Mouse (Mus musculus): Measurements from ENCODE around the gene S100a8. TPM values are rescaled to one million over a fixed set of nuclear protein-coding genes. Genes with fewer than 3 reads are reported as not detected.

The S100a8 gene
- polyA plus RNA-seq, 1 experiment from 2014 or later: 58.1 TPM

DNA sequence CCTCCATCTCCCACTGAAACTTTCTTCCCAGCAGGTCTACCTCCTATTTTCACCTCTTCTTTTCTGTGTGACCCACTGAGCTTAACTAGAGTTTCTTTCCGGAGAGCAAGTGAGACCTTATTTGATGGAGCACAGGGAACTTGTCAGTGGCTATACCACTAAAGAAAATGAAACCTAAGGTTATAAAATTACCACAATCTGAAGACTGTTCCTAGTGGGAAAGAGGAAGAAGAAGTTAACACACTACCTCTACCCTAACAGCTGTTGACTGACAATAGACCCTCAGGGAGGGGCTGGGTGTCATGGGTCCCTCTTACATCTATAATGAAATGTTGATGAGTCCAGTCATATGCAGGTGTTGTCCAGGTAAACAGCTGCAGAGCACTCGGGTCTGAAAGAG is 36.8 kb upstream of the S100a8 start:
- ATAC-seq (ENCODE audit: low read depth) (no peak), DNase-seq (ENCODE audit: low spot score) (no peak)
- H3K9me3 ChIP-seq (ENCODE audit: control insufficient read depth, low read length): no peaks in the 10 kb centered on the region
- no peak overlapping the region for H3K4me3 ChIP-seq (ENCODE audit: low read depth, low read length)
- no peaks in the 10 kb centered on the region for H3K27me3 ChIP-seq (replicated peaks; ENCODE audit: control insufficient read depth, insufficient read depth, low read length)
- H3K4me2 ChIP-seq (ENCODE audit: low read depth, low read length): no peak overlapping the region
- H3K9ac ChIP-seq (ENCODE audit: low read depth, low read length): no peak overlapping the region
- 75% methylated on average over 2 of the region's 2 CpGs for WGBS
- H3K27ac ChIP-seq (replicated peaks; ENCODE audit: low read depth, low read length): no peak overlapping the region
- no peaks in the 10 kb centered on the region for H3K36me3 ChIP-seq (ENCODE audit: control insufficient read depth, insufficient read depth, low read length)
- H3K4me1 ChIP-seq (ENCODE audit: control insufficient read depth, insufficient read depth, low read length): no peaks in the 10 kb centered on the region

DNA sequence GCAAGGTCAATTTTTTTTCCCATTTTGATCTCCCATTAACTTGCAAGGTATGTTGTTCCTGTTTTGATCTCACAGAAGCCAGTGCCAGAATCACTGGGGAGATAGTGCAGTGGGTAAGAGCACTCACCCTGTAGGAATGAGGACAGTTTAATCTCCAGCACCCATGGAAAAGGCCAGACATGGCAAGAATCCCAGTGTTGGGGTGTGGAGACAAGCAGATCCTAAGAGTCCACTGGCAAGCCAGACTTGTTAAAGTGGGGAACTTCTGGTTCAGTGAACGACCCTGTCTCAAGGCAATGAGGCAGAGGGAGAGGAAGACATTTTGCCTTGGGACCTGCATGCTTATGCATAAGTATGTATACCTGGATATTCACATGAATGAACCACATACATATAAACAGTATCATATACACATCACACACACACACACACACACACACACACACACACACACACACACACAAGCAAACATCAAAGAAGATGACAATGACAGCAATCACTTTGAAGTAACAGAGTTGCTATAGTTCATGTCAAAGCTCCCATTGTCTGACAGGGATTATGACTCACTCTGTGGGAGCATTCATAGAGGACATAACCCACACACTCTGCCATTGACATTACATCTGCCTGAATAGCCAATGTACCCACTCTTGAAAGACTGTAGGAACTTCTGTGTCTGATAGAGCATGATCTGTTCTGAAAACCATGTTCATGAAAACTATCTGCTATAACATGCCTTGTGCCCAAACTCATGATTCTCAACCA is 30.1 kb upstream of the S100a8 start:
- H3K4me2 ChIP-seq (ENCODE audit: low read depth, low read length): no peak overlapping the region
- H3K4me3 ChIP-seq (ENCODE audit: low read depth, low read length): no peak overlapping the region
- DNase-seq (ENCODE audit: low spot score) (no peak), ATAC-seq (ENCODE audit: low read depth) (no peak)
- no peaks in the 10 kb centered on the region for H3K9me3 ChIP-seq (ENCODE audit: control insufficient read depth, low read length)
- WGBS: 67% methylated on average over 1 of the region's 1 CpGs
- no peak overlapping the region for H3K9ac ChIP-seq (ENCODE audit: low read depth, low read length)
- H3K4me1 ChIP-seq (ENCODE audit: control insufficient read depth, insufficient read depth, low read length): no peaks in the 10 kb centered on the region
- no peaks in the 10 kb centered on the region for H3K27me3 ChIP-seq (replicated peaks; ENCODE audit: control insufficient read depth, insufficient read depth, low read length)
- H3K27ac ChIP-seq (replicated peaks; ENCODE audit: low read depth, low read length): no peak overlapping the region
- no peaks in the 10 kb centered on the region for H3K36me3 ChIP-seq (ENCODE audit: control insufficient read depth, insufficient read depth, low read length)

DNA sequence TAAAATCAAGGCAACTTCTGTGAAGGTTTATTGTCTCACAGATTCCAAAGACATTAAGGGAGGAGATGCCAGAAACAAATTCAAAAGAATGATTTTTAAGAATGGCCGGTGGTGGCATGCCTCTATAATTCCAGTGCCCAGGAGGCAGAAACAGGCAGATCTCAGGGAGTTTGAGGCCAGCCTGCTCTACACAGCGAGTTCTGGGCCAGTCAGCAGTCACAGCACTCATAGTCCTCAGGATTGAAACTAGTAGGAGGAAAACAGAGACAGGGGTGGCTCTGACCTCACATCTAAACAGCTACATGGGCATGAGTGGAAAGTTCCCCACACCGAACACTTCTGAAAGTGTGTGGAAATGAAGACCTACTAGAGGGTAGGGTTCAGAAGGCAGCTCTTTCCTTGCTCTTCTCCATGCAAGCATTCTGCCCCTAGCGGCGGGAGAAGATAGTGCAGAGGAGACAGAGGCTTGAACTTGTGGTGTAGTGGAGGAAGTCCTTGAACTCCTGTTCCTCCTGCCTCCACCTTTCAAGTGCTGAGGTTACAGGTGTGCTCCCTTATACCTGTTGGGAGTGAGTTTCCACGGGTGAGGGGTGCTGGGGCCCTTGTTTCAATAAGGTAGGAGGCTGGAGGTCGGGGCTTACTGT is 29.1 kb upstream of the S100a8 start:
- no peak overlapping the region for H3K4me3 ChIP-seq (ENCODE audit: low read depth, low read length)
- H3K4me1 ChIP-seq (ENCODE audit: control insufficient read depth, insufficient read depth, low read length): no peaks in the 10 kb centered on the region
- H3K9me3 ChIP-seq (ENCODE audit: control insufficient read depth, low read length): no peaks in the 10 kb centered on the region
- no peak overlapping the region for H3K4me2 ChIP-seq (ENCODE audit: low read depth, low read length)
- WGBS: 50% methylated on average over 7 of the region's 7 CpGs
- DNase-seq (ENCODE audit: low spot score) (no peak), ATAC-seq (ENCODE audit: low read depth) (no peak)
- no peak overlapping the region for H3K9ac ChIP-seq (ENCODE audit: low read depth, low read length)
- no peaks in the 10 kb centered on the region for H3K36me3 ChIP-seq (ENCODE audit: control insufficient read depth, insufficient read depth, low read length)
- H3K27me3 ChIP-seq (replicated peaks; ENCODE audit: control insufficient read depth, insufficient read depth, low read length): no peaks in the 10 kb centered on the region
- H3K27ac ChIP-seq (replicated peaks; ENCODE audit: low read depth, low read length): no peak overlapping the region

DNA sequence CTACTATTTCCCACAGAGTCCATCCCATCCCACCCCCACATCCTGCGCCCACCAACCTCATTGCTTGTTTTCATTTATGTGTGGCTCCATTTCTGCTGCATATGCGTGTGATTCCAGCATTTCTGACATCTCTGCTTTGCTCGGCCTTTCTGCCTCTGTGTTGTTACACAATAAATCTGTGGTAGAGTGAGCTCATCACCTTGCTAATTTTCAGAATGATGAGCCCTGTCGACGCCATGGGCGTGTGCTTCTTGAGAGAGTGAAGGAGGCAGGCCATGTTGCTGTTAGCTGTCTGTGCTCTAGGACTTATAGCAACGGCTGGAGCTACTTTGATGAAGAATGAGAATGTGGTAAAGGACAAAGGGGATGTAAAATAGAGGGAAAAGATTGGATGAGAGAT is 27.8 kb upstream of the S100a8 start:
- WGBS: 76% methylated on average over 7 of the region's 7 CpGs
- ATAC-seq (ENCODE audit: low read depth): no peak

DNA sequence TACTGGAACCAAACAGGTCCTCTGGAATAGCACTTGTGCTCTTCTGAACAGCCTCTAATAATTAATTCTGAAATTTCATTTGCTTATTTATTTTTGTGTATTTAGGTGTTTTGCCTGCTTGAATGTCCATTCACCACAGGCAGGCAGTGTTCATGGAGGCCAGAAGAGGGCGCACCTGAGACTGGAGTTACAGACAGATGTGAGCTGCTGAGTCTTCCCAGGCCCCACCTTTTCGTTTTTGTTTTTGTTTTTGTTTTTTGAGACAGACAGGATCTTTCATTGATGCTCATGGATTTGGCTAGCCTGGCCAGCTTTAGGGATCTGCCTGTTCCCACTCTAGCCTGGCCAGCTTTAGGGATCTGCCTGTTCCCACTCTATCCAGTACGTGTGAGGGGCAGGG is 24.6 kb upstream of the S100a8 start:
- H3K9me3 ChIP-seq (ENCODE audit: control insufficient read depth, low read length): no peaks in the 10 kb centered on the region
- no peak overlapping the region for H3K27ac ChIP-seq (replicated peaks; ENCODE audit: low read depth, low read length)
- ATAC-seq (ENCODE audit: low read depth) (no peak), DNase-seq (ENCODE audit: low spot score) (no peak)
- H3K4me2 ChIP-seq (ENCODE audit: low read depth, low read length): no peak overlapping the region
- H3K27me3 ChIP-seq (replicated peaks; ENCODE audit: control insufficient read depth, insufficient read depth, low read length): no peaks in the 10 kb centered on the region
- H3K36me3 ChIP-seq (ENCODE audit: control insufficient read depth, insufficient read depth, low read length): no peaks in the 10 kb centered on the region
- no peaks in the 10 kb centered on the region for H3K4me1 ChIP-seq (ENCODE audit: control insufficient read depth, insufficient read depth, low read length)
- no peak overlapping the region for H3K4me3 ChIP-seq (ENCODE audit: low read depth, low read length)
- WGBS: 46% methylated on average over 3 of the region's 3 CpGs
- no peak overlapping the region for H3K9ac ChIP-seq (ENCODE audit: low read depth, low read length)

More for the DNA sequence above, 27.8 kb upstream of the S100a8 start:
- Histone ChIP-seq H3K27ac (replicated peaks; ENCODE audit: low read depth, low read length) (no peak overlapping the region), H3K9me3 (ENCODE audit: control insufficient read depth, low read length) (no peaks in the 10 kb centered on the region), H3K4me2 (ENCODE audit: low read depth, low read length) (no peak overlapping the region), H3K4me3 (ENCODE audit: low read depth, low read length) (no peak overlapping the region), H3K27me3 (replicated peaks; ENCODE audit: control insufficient read depth, insufficient read depth, low read length) (no peaks in the 10 kb centered on the region), H3K36me3 (ENCODE audit: control insufficient read depth, insufficient read depth, low read length) (no peaks in the 10 kb centered on the region), H3K9ac (ENCODE audit: low read depth, low read length) (no peak overlapping the region), H3K4me1 (ENCODE audit: control insufficient read depth, insufficient read depth, low read length) (no peaks in the 10 kb centered on the region)
- DNase-seq (ENCODE audit: low spot score): no peak

DNA sequence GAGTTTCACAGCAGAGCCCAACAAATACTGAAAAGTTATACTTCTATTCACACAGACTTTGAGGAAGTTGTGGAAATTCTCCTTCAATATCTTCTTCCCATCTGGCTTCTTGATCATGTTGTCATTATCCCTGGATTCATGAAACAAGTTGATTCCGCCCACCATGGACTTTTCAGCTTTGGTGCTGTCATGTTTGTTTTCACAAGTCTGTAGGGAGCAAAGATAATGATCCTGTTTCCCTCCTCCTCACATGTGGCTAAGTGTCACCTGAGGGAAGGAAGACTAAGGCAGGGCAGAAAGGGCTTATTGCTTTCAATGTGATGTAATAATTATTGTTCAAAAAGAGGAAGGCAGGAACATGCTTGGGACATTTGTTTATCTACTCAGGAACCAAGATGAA is 21.5 kb upstream of the S100a8 start:
- ATAC-seq (ENCODE audit: low read depth) (no peak), DNase-seq (ENCODE audit: low spot score) (no peak)
- no peaks in the 10 kb centered on the region for H3K27me3 ChIP-seq (replicated peaks; ENCODE audit: control insufficient read depth, insufficient read depth, low read length)
- no peak overlapping the region for H3K27ac ChIP-seq (replicated peaks; ENCODE audit: low read depth, low read length)
- H3K9me3 ChIP-seq (ENCODE audit: control insufficient read depth, low read length): no peaks in the 10 kb centered on the region
- no peak overlapping the region for H3K9ac ChIP-seq (ENCODE audit: low read depth, low read length)
- WGBS: 70% methylated on average over 1 of the region's 1 CpGs
- H3K4me2 ChIP-seq (ENCODE audit: low read depth, low read length): no peak overlapping the region
- no peaks in the 10 kb centered on the region for H3K4me1 ChIP-seq (ENCODE audit: control insufficient read depth, insufficient read depth, low read length)
- no peaks in the 10 kb centered on the region for H3K36me3 ChIP-seq (ENCODE audit: control insufficient read depth, insufficient read depth, low read length)
- no peak overlapping the region for H3K4me3 ChIP-seq (ENCODE audit: low read depth, low read length)

DNA sequence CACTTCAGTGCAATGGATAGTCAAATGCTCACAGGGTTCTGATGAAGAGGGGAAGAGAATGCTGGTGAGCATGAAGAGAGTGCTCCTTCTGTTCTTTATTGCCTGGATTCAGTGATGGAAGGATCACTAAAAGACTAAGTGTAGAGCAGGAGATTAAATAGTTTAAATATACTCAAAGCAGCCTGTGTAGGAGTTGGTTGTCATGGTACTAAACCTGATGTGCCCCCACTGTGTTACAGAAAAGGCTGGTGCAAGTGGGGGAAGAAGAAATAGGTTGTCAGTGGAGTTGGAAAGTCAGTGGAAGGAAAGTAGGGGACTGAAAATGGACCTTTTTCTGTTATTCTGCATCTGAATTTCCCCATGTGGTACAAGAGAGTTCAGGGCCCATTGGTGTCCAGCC is 19.8 kb upstream of the S100a8 start:
- DNase-seq (ENCODE audit: low spot score) (no peak), ATAC-seq (ENCODE audit: low read depth) (no peak)
- no peaks in the 10 kb centered on the region for H3K27me3 ChIP-seq (replicated peaks; ENCODE audit: control insufficient read depth, insufficient read depth, low read length)

DNA sequence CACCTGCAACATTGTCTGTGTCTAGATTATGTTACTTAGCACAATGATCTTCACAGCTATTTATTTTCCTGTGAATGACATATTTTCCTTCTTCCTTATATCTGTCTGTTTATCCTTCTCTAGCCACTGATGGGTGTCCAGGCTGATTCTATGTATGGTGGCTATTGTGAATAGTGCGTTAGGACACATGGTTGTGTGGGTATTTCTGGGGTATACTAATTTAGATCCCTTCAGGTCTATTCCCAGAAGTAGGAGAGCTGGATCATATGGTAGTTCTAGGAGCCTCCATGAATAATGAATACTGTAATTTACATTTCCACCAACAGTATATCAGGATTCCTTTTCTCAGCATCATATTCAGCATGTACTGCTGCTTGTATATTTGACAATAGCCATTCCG is 18.9 kb upstream of the S100a8 start:
- H3K4me2 ChIP-seq (ENCODE audit: low read depth, low read length): no peak overlapping the region
- 90% methylated on average over 2 of the region's 2 CpGs for whole genome bisulfite sequencing
- H3K9ac ChIP-seq (ENCODE audit: low read depth, low read length): no peak overlapping the region
- DNase-seq (ENCODE audit: low spot score) (no peak), ATAC-seq (ENCODE audit: low read depth) (no peak)
- H3K36me3 ChIP-seq (ENCODE audit: control insufficient read depth, insufficient read depth, low read length): no peaks in the 10 kb centered on the region
- no peak overlapping the region for H3K4me3 ChIP-seq (ENCODE audit: low read depth, low read length)
- no peak overlapping the region for H3K27ac ChIP-seq (replicated peaks; ENCODE audit: low read depth, low read length)
- H3K9me3 ChIP-seq (ENCODE audit: control insufficient read depth, low read length): no peaks in the 10 kb centered on the region
- no peaks in the 10 kb centered on the region for H3K27me3 ChIP-seq (replicated peaks; ENCODE audit: control insufficient read depth, insufficient read depth, low read length)
- no peaks in the 10 kb centered on the region for H3K4me1 ChIP-seq (ENCODE audit: control insufficient read depth, insufficient read depth, low read length)

More for the DNA sequence above, 19.8 kb upstream of the S100a8 start:
- Histone ChIP-seq H3K4me2 (ENCODE audit: low read depth, low read length) (no peak overlapping the region), H3K9ac (ENCODE audit: low read depth, low read length) (no peak overlapping the region), H3K9me3 (ENCODE audit: control insufficient read depth, low read length) (no peaks in the 10 kb centered on the region), H3K36me3 (ENCODE audit: control insufficient read depth, insufficient read depth, low read length) (no peaks in the 10 kb centered on the region), H3K4me1 (ENCODE audit: control insufficient read depth, insufficient read depth, low read length) (no peaks in the 10 kb centered on the region), H3K27ac (replicated peaks; ENCODE audit: low read depth, low read length) (no peak overlapping the region), H3K4me3 (ENCODE audit: low read depth, low read length) (no peak overlapping the region)

All from embryonic facial prominence, embryonic 14.5 days (tissue).